Mouse (Mus musculus) mammary gland, adult 2 months (tissue): Measurements from ENCODE around the gene Cr2. TPM values are rescaled to one million over a fixed set of nuclear protein-coding genes. Genes with fewer than 3 reads are reported as not detected.

ENCODE experiments used
- polyA plus RNA-seq: library from polyadenylated mRNA; depleted of rRNA; stranded (reverse); fragments of >200 nt; gene quantifications from 2 replicates; pipeline ENCODE4 v1.2.3, GENCODE M21; 2012; ENCODE audit warnings: low replicate concordance; rRNA removed

Gene Cr2
- 7.6 and 17.2 TPM in 2 replicates for polyA plus RNA-seq

DNA sequence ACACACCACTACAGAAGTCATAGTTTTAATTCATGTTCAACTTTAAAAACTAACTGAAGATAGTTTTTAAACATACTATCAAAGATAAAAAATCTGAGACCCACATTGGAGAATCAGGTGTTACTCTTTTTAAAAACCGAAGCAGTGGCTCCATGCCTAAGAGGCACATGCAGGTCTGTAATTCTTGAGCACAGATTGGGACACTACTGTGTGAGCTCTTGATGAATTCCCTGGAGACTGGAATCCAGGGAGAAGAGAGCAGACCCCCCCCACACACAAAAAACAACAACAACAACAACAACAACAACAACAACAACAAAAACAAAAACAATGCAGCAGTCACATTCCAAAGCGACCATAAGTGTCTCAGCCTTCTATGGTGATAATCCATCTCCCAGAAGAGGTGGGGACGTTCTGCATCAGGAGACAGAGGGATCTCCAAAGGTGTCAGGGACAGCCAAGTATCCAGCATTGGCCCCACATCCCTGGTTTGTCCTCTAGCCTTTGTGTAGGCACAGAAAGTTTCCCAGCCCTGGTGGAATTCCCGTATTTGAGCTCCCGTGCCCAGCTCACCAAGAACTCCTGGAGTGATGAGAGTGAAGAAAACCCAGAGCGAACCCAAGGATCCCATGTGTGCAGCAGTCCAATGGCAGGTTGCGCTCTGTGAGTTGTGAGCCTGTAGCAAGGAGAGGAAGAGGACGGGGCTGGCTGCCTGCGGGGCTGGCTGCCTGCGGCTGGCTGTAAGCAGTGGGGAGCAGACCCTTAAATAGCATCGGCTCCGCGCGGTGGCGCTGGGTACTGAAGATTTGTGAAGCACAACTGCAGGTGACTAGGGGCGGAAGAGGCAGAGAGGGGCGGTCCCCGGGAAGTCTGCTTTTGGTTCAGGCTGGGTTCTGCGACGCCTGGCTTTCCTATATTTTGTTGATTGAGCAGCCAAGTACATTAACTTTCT, at the start of gene Cr2:
Gene Cr2 (minus strand): TSS at position 737 of the 952 bp plus-strand sequence.

GRCm38 (mm10) chr1:195130953-195131674, 45.4 kb downstream of the Cr2 start, which contains the start of gene Cr1l:
Cr1l (minus strand) TSS chr1:195131586.

GRCm38 (mm10) chr1:195092220-195092720, 84.2 kb downstream of the Cr2 start, which contains the start of gene Cd46:
Cd46 (minus strand) TSS chr1:195092249.

Other genes starting within 250 kb of the Cr2 start
- 80.0 and 199 TPM in 2 replicates for gene Cd34, start 237.9 kb downstream of the Cr2 start, polyA plus RNA-seq
- gene Cd46, start 84.5 kb downstream of the Cr2 start, polyA plus RNA-seq: 0.48 and 1.9 TPM in 2 replicates
- 34.5 and 102 TPM in 2 replicates for gene Cr1l, start 45.1 kb downstream of the Cr2 start, polyA plus RNA-seq